Mouse (Mus musculus) intestine, embryonic 16.5 days (tissue): ENCODE measurements around the gene Gm39566. TPM values are rescaled to one million over a fixed set of nuclear protein-coding genes. Genes with fewer than 3 reads are reported as not detected.

ENCODE experiments used
- ATAC-seq: fragments of 200-750 bp; cut with Nextera tagmentation; 2 replicates; pipeline ENCODE4 v1.8.0; 2017; ENCODE audit warnings: moderate TSS enrichment, moderate library complexity
- H3K27ac ChIP-seq: fragments of 300-500 bp; sonication (generic); 2 replicates; pipeline ENCODE4 v1.5.1; 2014; ENCODE audit warnings: mild to moderate bottlenecking, low read length
- H3K27me3 ChIP-seq: fragments of 300-500 bp; sonication (generic); replicated peaks from 2 replicates; pipeline ENCODE4 v1.6.1; 2014; ENCODE audit warnings: low read length, control low read depth, mixed read lengths; ENCODE audit not compliant: control insufficient read depth, insufficient read depth
- H3K36me3 ChIP-seq: fragments of 300-500 bp; sonication (generic); 2 replicates; pipeline ENCODE4 v1.6.1; 2014; ENCODE audit warnings: low read length, control low read depth; ENCODE audit not compliant: control insufficient read depth, insufficient read depth
- H3K4me1 ChIP-seq: fragments of 300-500 bp; sonication (generic); 2 replicates; pipeline ENCODE4 v1.6.1; 2014; ENCODE audit warnings: low read length, control low read depth, mixed read lengths; ENCODE audit not compliant: control insufficient read depth, insufficient read depth
- H3K4me2 ChIP-seq: fragments of 300-500 bp; sonication (generic); 2 replicates; pipeline ENCODE4 v1.6.1; 2014; ENCODE audit warnings: low read depth, low read length, control low read depth
- H3K4me3 ChIP-seq: fragments of 300-500 bp; sonication (generic); 2 replicates; pipeline ENCODE4 v1.5.1; 2014; ENCODE audit warnings: mild to moderate bottlenecking, low read length
- H3K9ac ChIP-seq: fragments of 300-500 bp; sonication (generic); 2 replicates; pipeline ENCODE4 v1.6.1; 2014; ENCODE audit warnings: low read depth, low read length
- H3K9me3 ChIP-seq: fragments of 300-500 bp; sonication (generic); 2 replicates; pipeline ENCODE4 v1.6.1; 2016; ENCODE audit warnings: low read length, control low read depth; ENCODE audit not compliant: control insufficient read depth
- WGBS: fragments of 180-500 bp; shearing (Covaris S2); extraction: QIAGEN DNeasy Blood & Tissue Kit; methylation state at CpG from one replicate; pipeline ENCODE4 v1.1.7; 2014; 5-methylcytosine and 5-hydroxymethylcytosine counted together
- polyA plus RNA-seq: library from polyadenylated mRNA; unstranded; fragments of >200 nt; fragmentation: Nextera tagmentation; extraction: Ambion mirVana; gene quantifications from 2 replicates; pipeline ENCODE4 v1.2.1, GENCODE M21; 2015

Gene Gm39566
- polyA plus RNA-seq, 1 experiment from 2014 or later: not detected

GRCm38 (mm10) chr11:69775716-69776115 is 39.4 kb downstream of the Gm39566 start:
- no peak overlapping the region for H3K27ac ChIP-seq
- H3K4me1 ChIP-seq: no peaks in the 10 kb centered on the region
- no peaks in the 10 kb centered on the region for H3K9me3 ChIP-seq
- H3K9ac ChIP-seq: no peak overlapping the region
- 0 out of 2 replicates have a peak, but pooled peaks cover 2% of the 10 kb centered on the region for H3K36me3 ChIP-seq
- H3K4me3 ChIP-seq: no peak overlapping the region
- WGBS: 66% methylated on average over 10 of the region's 10 CpGs
- no peak overlapping the region for H3K4me2 ChIP-seq
- no peak for ATAC-seq
- H3K27me3 ChIP-seq: no peaks in the 10 kb centered on the region

GRCm38 (mm10) chr11:69774961-69775360 is 40.1 kb downstream of the Gm39566 start:
- no peak overlapping the region for H3K4me3 ChIP-seq
- no peak overlapping the region for H3K9ac ChIP-seq
- no peaks in the 10 kb centered on the region for H3K9me3 ChIP-seq
- no peaks in the 10 kb centered on the region for H3K27me3 ChIP-seq
- no peak for ATAC-seq
- no peak overlapping the region for H3K27ac ChIP-seq
- no peak overlapping the region for H3K4me2 ChIP-seq
- 0 out of 2 replicates have a peak, but pooled peaks cover 2% of the 10 kb centered on the region for H3K36me3 ChIP-seq
- H3K4me1 ChIP-seq: no peaks in the 10 kb centered on the region
- WGBS: 66% methylated on average over 5 of the region's 5 CpGs

GRCm38 (mm10) chr11:69767625-69767909 is 47.5 kb downstream of the Gm39566 start:
- no peak overlapping the region for H3K27ac ChIP-seq
- no peaks in the 10 kb centered on the region; the same call in 1 of the 2 replicates for H3K9me3 ChIP-seq
- WGBS: 51% methylated on average over 4 of the region's 4 CpGs

GRCm38 (mm10) chr11:69766872-69767624 is 48.0 kb downstream of the Gm39566 start:
- ATAC-seq: peak; percentile 3; the same call in 1 of the 2 replicates
- Histone ChIP-seq H3K4me1 (peaks cover 14% of the 10 kb centered on the region), H3K27ac (no peak overlapping the region), H3K9me3 (no peaks in the 10 kb centered on the region; the same call in 1 of the 2 replicates), H3K9ac (peak overlapping the region; percentile 97; the same call in 1 of the 2 replicates), H3K36me3 (no peaks in the 10 kb centered on the region), H3K4me3 (peak overlapping the region; percentile 93), H3K27me3 (no peaks in the 10 kb centered on the region), H3K4me2 (peak overlapping the region; percentile 78)
- 51% methylated on average over 13 of the region's 13 CpGs for WGBS

More at GRCm38 (mm10) chr11:69767625-69767909, 47.5 kb downstream of the Gm39566 start:
- Histone ChIP-seq H3K9ac (0 out of 2 replicates have a peak overlapping the region, but pooled peaks have one; percentile 97), H3K4me2 (peak overlapping the region; percentile 78), H3K4me1 (peaks cover 14% of the 10 kb centered on the region), H3K27me3 (no peaks in the 10 kb centered on the region), H3K4me3 (no peak overlapping the region), H3K36me3 (no peaks in the 10 kb centered on the region)
- no peak for ATAC-seq

- H3K4me1 ChIP-seq: peaks cover 14% of the 10 kb centered on the region
- WGBS: 0% methylated on average over 36 of the region's 37 CpGs
- no peaks in the 10 kb centered on the region; the same call in 1 of the 2 replicates for H3K9me3 ChIP-seq
- no peaks in the 10 kb centered on the region for H3K36me3 ChIP-seq
- peak overlapping the region; percentile 91 for H3K27ac ChIP-seq
- no peaks in the 10 kb centered on the region for H3K27me3 ChIP-seq
- H3K9ac ChIP-seq: peak overlapping the region; percentile 97
- H3K4me2 ChIP-seq: peak overlapping the region; percentile 78
- H3K4me3 ChIP-seq: peak overlapping the region; percentile 93
- ATAC-seq: peak; percentile 89
Measured at GRCm38 (mm10) chr11:69766126-69766609, 48.9 kb downstream of the Gm39566 start.

GRCm38 (mm10) chr11:69765221-69766125 is 49.6 kb downstream of the Gm39566 start, which contains the start of gene Zbtb4:
Zbtb4 (plus strand) TSS chr11:69765912.
- peak within 1 kb of the TSS; percentile 78 for H3K4me2 ChIP-seq
- H3K9ac ChIP-seq: peak within 1 kb of the TSS; percentile 97
- H3K27me3 ChIP-seq: no peaks in the 10 kb centered on the region
- peak; percentile 68 for ATAC-seq
- H3K36me3 ChIP-seq: no peaks in the 10 kb centered on the region
- peak within 1 kb of the TSS; percentile 91 for H3K27ac ChIP-seq
- peak within 1 kb of the TSS; percentile 93 for H3K4me3 ChIP-seq
- 13% methylated on average over 49 of the region's 55 CpGs for WGBS
- no peaks in the 10 kb centered on the region; the same call in 1 of the 2 replicates for H3K9me3 ChIP-seq
- peaks cover 15% of the 10 kb centered on the region for H3K4me1 ChIP-seq

- Histone ChIP-seq H3K4me3 (no peak overlapping the region), H3K4me1 (peaks cover 25% of the 10 kb centered on the region), H3K9ac (no peak overlapping the region), H3K27me3 (no peaks in the 10 kb centered on the region), H3K4me2 (no peak overlapping the region), H3K36me3 (no peaks in the 10 kb centered on the region), H3K9me3 (no peaks in the 10 kb centered on the region; the same call in 1 of the 2 replicates), H3K27ac (no peak overlapping the region)
- WGBS: 75% methylated on average over 7 of the region's 7 CpGs
- ATAC-seq: no peak
Measured at GRCm38 (mm10) chr11:69763551-69763950, 51.5 kb downstream of the Gm39566 start.

- Histone ChIP-seq H3K9me3 (no peaks in the 10 kb centered on the region; the same call in 1 of the 2 replicates), H3K27ac (no peak within 1 kb of the TSS), H3K36me3 (no peaks in the 10 kb centered on the region), H3K4me3 (no peak within 1 kb of the TSS), H3K27me3 (no peaks in the 10 kb centered on the region), H3K9ac (no peak within 1 kb of the TSS), H3K4me1 (peaks cover 22% of the 10 kb centered on the region), H3K4me2 (no peak within 1 kb of the TSS)
- ATAC-seq: no peak
- WGBS: 73% methylated on average over 1 of the region's 1 CpGs
Measured at GRCm38 (mm10) chr11:69761868-69762267, 53.2 kb downstream of the Gm39566 start, which contains the start of gene Slc35g3. Slc35g3 (minus strand) TSS chr11:69761968.
